In the genomic region with DNA sequence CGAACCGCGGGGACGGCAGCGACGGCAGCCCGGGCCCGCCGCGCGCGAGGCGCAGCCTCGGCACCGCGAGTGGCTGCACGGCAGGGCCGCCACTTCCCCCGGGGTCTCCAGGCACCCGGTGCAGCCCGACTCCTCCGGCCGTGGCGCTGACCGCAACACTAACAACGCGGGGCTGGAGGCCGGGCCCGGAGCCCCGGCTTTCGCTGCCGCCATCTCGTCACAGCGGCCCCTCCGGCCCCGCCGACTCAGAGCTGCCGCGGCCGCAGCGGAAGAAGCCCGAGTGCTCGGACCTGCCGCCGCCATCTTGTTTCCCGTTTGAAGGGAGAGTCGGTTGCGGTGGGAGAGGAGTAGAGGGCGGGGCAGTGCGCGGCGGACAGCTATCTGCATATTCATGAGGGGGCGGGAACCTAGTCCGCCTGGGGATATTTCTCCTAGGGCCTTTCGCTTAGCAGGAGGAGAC, we compare ENCODE assay signal across 8 mouse cellular contexts. TPM values are rescaled to one million over a fixed set of nuclear protein-coding genes. Genes with fewer than 3 reads are reported as not detected.
A peak's percentile ranks its signal among the peaks of the same experiment; 100 is the strongest.
DNase-seq lines count a peak whose midpoint lies in the region; ATAC-seq and TF ChIP-seq lines count a peak whose summit lies in the region.

A gene (minus strand): TSS at position 317 of the 460 bp plus-strand sequence.

- peak; percentile 98 for ATAC-seq in heart, embryonic 16.5 days (replicated peaks; ENCODE audit: extremely low read depth, insufficient read depth, low FRiP score)
- peak; percentile 89 for ATAC-seq in liver, embryonic 16.5 days (ENCODE audit: low read depth)
- peak; percentile 97 for ATAC-seq in neural tube, embryonic 13.5 days (ENCODE audit: low read depth)

- peak within 1 kb of the TSS; percentile 99 for H3K27ac ChIP-seq in forebrain, embryonic 10.5 days
- H3K27ac ChIP-seq in heart, embryonic 16.5 days (ENCODE audit: low read length) = peak within 1 kb of the TSS; percentile 96
- peak within 1 kb of the TSS; percentile 77 for H3K27ac ChIP-seq in liver, embryonic 16.5 days (ENCODE audit: low read length)
- peak within 1 kb of the TSS; percentile 98 for H3K27ac ChIP-seq in neural tube, embryonic 13.5 days (replicated peaks)
- peak within 1 kb of the TSS; percentile 98 for H3K27ac ChIP-seq in testis, adult 2 months (ENCODE audit: control insufficient read depth, insufficient read depth, low read depth, low read length)

- TF ChIP-seq CTCF in testis, adult 2 months (IDR thresholded peaks at IDR 0.05; ENCODE audit: control insufficient read depth, insufficient read depth, insufficient replicate concordance, low read depth, low read length) = no peak

- H3K36me3 ChIP-seq in forebrain, embryonic 10.5 days (replicated peaks) = peaks cover 11% of the 10 kb centered on the region
- no peaks in the 10 kb centered on the region for H3K36me3 ChIP-seq in heart, embryonic 16.5 days (ENCODE audit: control insufficient read depth, insufficient read depth)
- no peaks in the 10 kb centered on the region for H3K36me3 ChIP-seq in liver, embryonic 16.5 days (ENCODE audit: control insufficient read depth, insufficient read depth)
- no peaks in the 10 kb centered on the region for H3K36me3 ChIP-seq in neural tube, embryonic 13.5 days
- no peaks in the 10 kb centered on the region for H3K36me3 ChIP-seq in testis, adult 2 months (ENCODE audit: control insufficient read depth, insufficient read depth, low read length)

- H3K4me2 ChIP-seq in heart, embryonic 16.5 days (ENCODE audit: low read depth, low read length) = peak within 1 kb of the TSS; percentile 84
- peak within 1 kb of the TSS; percentile 97 for H3K4me2 ChIP-seq in liver, embryonic 16.5 days (ENCODE audit: low read depth, low read length)
- peak within 1 kb of the TSS; percentile 82 for H3K4me2 ChIP-seq in neural tube, embryonic 13.5 days

- TF ChIP-seq POLR2A in testis, adult 2 months (IDR thresholded peaks at IDR 0.05; ENCODE audit: control insufficient read depth, low read depth, low read length) = peak; percentile 94

- H3K9me3 ChIP-seq in forebrain, embryonic 10.5 days = peaks cover 11% of the 10 kb centered on the region; the same call in 1 of the 2 replicates
- no peaks in the 10 kb centered on the region for H3K9me3 ChIP-seq in heart, embryonic 16.5 days (replicated peaks; ENCODE audit: control insufficient read depth, low read length)
- H3K9me3 ChIP-seq in liver, embryonic 16.5 days (replicated peaks; ENCODE audit: control insufficient read depth, low read length) = no peaks in the 10 kb centered on the region
- no peaks in the 10 kb centered on the region for H3K9me3 ChIP-seq in neural tube, embryonic 13.5 days

- peak within 1 kb of the TSS; percentile 99 for H3K9ac ChIP-seq in heart, embryonic 16.5 days (ENCODE audit: low read length)
- peak within 1 kb of the TSS; percentile 90 for H3K9ac ChIP-seq in liver, embryonic 16.5 days (ENCODE audit: low read depth, low read length)
- H3K9ac ChIP-seq in neural tube, embryonic 13.5 days = peak within 1 kb of the TSS; percentile 94

- DNase-seq in CD8-positive naive resting alpha-beta T cell, adult 2 months (ENCODE audit: low read depth in 2 of 2, low spot score in 2 of 2) = peak; percentile 66 to 74
- peak; percentile 87 for DNase-seq in c-Kit-positive CD71-negative TER-119-negative erythroid progenitor cells, embryonic 14.5 days (ENCODE audit: low read depth)
- DNase-seq in forebrain, embryonic 10.5 days (ENCODE audit: extremely low spot score, low spot score) = peak; percentile 91
- peak; percentile 92 to 96 for DNase-seq in kidney, postnatal 4 days

- under 1% methylated on average over 55 of the region's 55 CpGs for WGBS in forebrain, embryonic 10.5 days
- under 1% methylated on average over 55 of the region's 55 CpGs for WGBS in heart, embryonic 16.5 days
- WGBS in liver, embryonic 16.5 days (ENCODE audit: insufficient replicate concordance) = under 1% methylated on average over 47 of the region's 55 CpGs
- WGBS in neural tube, embryonic 13.5 days = 0% methylated on average over 55 of the region's 55 CpGs

- H3K4me3 ChIP-seq in forebrain, embryonic 10.5 days = peak within 1 kb of the TSS; percentile 97
- peak within 1 kb of the TSS; percentile 98 for H3K4me3 ChIP-seq in heart, embryonic 16.5 days (ENCODE audit: low read length)
- H3K4me3 ChIP-seq in liver, embryonic 16.5 days (ENCODE audit: low read depth, low read length) = peak within 1 kb of the TSS; percentile 78
- peak within 1 kb of the TSS; percentile 96 for H3K4me3 ChIP-seq in neural tube, embryonic 13.5 days
- H3K4me3 ChIP-seq in testis, adult 2 months (ENCODE audit: control insufficient read depth, low read depth, low read length) = peak within 1 kb of the TSS; percentile 97

- H3K27me3 ChIP-seq in forebrain, embryonic 10.5 days (ENCODE audit: poor library complexity, severe bottlenecking) = no peaks in the 10 kb centered on the region
- H3K27me3 ChIP-seq in heart, embryonic 16.5 days (ENCODE audit: control insufficient read depth, insufficient read depth, low read length) = no peaks in the 10 kb centered on the region
- H3K27me3 ChIP-seq in liver, embryonic 16.5 days (ENCODE audit: control insufficient read depth, insufficient read depth, low read depth, low read length) = no peaks in the 10 kb centered on the region
- no peaks in the 10 kb centered on the region for H3K27me3 ChIP-seq in neural tube, embryonic 13.5 days
- no peaks in the 10 kb centered on the region for H3K27me3 ChIP-seq in testis, adult 2 months (ENCODE audit: control insufficient read depth, insufficient read depth, low read length)

- H3K4me1 ChIP-seq in forebrain, embryonic 10.5 days = peaks cover 19% of the 10 kb centered on the region
- H3K4me1 ChIP-seq in heart, embryonic 16.5 days (ENCODE audit: control insufficient read depth, insufficient read depth, low read length) = peaks cover 9% of the 10 kb centered on the region
- peaks cover 9% of the 10 kb centered on the region for H3K4me1 ChIP-seq in liver, embryonic 16.5 days (ENCODE audit: control insufficient read depth, low read depth, low read length)
- H3K4me1 ChIP-seq in neural tube, embryonic 13.5 days (replicated peaks) = peaks cover 32% of the 10 kb centered on the region
- peaks cover 13% of the 10 kb centered on the region; the same call in 1 of the 2 replicates for H3K4me1 ChIP-seq in testis, adult 2 months (ENCODE audit: control insufficient read depth, insufficient read depth, low read length)

RNA-seq across cellular contexts. Expression of the gene that starts here (rescaled TPM):
- 4.1 and 4.2 TPM in 2 replicates for polyA plus RNA-seq in forebrain, embryonic 10.5 days (2016; fragmentation: Nextera tagmentation; extraction: Ambion mirVana)
- polyA plus RNA-seq in heart, embryonic 16.5 days (2015; fragmentation: Nextera tagmentation; extraction: Ambion mirVana) = 2.9 and 3.0 TPM in 2 replicates
- 1.4 and 1.5 TPM in 2 replicates for polyA plus RNA-seq in liver, embryonic 16.5 days (2015; fragmentation: Nextera tagmentation; extraction: Ambion mirVana)
- 4.5 and 4.8 TPM in 2 replicates for polyA plus RNA-seq in neural tube, embryonic 13.5 days (2015; fragmentation: Nextera tagmentation; extraction: Ambion mirVana)
- polyA plus RNA-seq in testis, adult 2 months (2012; rRNA removed) = 1.6 TPM in 2 replicates

Comparison
In these comparisons a context has a peak if more than half of its experiments do, and no peak if none do; other contexts are left out.
1. Peak in every context shown above with its lines: DNase-seq, ATAC-seq, H3K4me3 ChIP-seq and H3K27ac ChIP-seq.